Mouse (Mus musculus) cerebellum, adult 2 months (tissue): ENCODE results near the gene Hoxc9.

Experiments
- CTCF ChIP-seq: fragments of 200-500 bp; IDR thresholded peaks from 2 replicates; pipeline ENCODE4 v1.5.1; 2011; ENCODE audit warnings: low read depth, mild to moderate bottlenecking, control low read depth, low read length, moderate library complexity, borderline replicate concordance; ENCODE audit not compliant: insufficient read depth
- POLR2A ChIP-seq: fragments of 200-500 bp; IDR thresholded peaks from 2 replicates; pipeline ENCODE4 v1.6.1; 2011; ENCODE audit warnings: low read length, control low read depth, borderline replicate concordance; ENCODE audit not compliant: insufficient read depth

DNA sequence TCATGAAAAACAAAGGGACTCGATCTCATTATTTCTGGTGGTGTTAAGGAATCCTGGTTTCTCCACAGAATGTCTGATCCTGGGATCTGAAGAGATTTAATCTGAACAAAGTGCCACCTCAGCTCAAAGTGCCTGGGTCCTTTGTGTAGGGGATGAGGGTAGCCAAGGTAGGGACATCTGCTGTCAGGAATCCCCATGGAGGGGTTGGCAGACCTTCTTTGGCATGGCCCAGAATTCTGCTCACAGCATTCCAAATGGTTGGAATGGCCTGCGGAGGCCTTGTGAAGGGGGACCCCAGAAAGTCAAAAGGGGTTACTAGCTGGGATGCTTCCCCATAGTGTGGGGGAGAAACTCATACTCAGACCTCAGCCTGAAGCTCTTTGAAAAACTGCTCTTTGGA is 27.4 kb upstream of the Hoxc9 start:
- TF ChIP-seq CTCF (no peak), POLR2A (no peak)
